Comparison of ENCODE assay signal across 31 mouse cellular contexts in genomic region chr3:87038500-87038899, GRCm38 (mm10).
"Had no signal": no experiment of that assay in that cellular context is flagged by ENCODE, and none has a peak within 500 bp of the region (broad histone marks: within the 10 kb centered on the region; RNA-seq: fewer than 3 reads in every experiment).

No protein-coding gene starts in this region.

- H3K27ac ChIP-seq: limb, embryonic 10.5 days; limb, embryonic 12.5 days; limb, embryonic 13.5 days; limb, embryonic 15.5 days; liver, embryonic 12.5 days; liver, embryonic 13.5 days; liver, embryonic 14.5 days; liver, embryonic 15.5 days; lung, embryonic 15.5 days; macrophage; midbrain, embryonic 10.5 days; midbrain, embryonic 12.5 days; midbrain, embryonic 13.5 days; midbrain, embryonic 15.5 days had no signal

- H3K4me2 ChIP-seq: limb, embryonic 12.5 days; limb, embryonic 13.5 days; limb, embryonic 15.5 days; liver, embryonic 11.5 days; liver, embryonic 12.5 days; liver, embryonic 13.5 days; liver, embryonic 15.5 days; lung, embryonic 14.5 days; lung, embryonic 15.5 days; midbrain, embryonic 11.5 days; midbrain, embryonic 12.5 days; midbrain, embryonic 13.5 days; midbrain, embryonic 15.5 days had no signal

- ATAC-seq: liver, embryonic 12.5 days; liver, postnatal 0 days; lung, postnatal 0 days; midbrain, embryonic 13.5 days; midbrain, embryonic 15.5 days; midbrain, embryonic 16.5 days had no signal

- H3K27me3 ChIP-seq: limb, embryonic 12.5 days; limb, embryonic 13.5 days; limb, embryonic 15.5 days; liver, embryonic 12.5 days; liver, embryonic 13.5 days; liver, embryonic 15.5 days; lung, embryonic 15.5 days; midbrain, embryonic 12.5 days; midbrain, embryonic 13.5 days; midbrain, embryonic 15.5 days had no signal

- DNase-seq: left cerebral cortex, postnatal 4 days; liver; liver, embryonic 13.5 days; liver, postnatal 0 days; lung, adult 18-20 months; lung, adult 2 months; lung, postnatal 10 days; lung, postnatal 14 days; lung, postnatal 36 days; lung, postnatal 4 days; midbrain, embryonic 14.5 days had no signal

- H3K9ac ChIP-seq: limb, embryonic 12.5 days; limb, embryonic 13.5 days; limb, embryonic 15.5 days; liver, embryonic 12.5 days; liver, embryonic 13.5 days; liver, embryonic 14.5 days; liver, embryonic 15.5 days; liver, postnatal 0 days; lung, embryonic 14.5 days; lung, embryonic 15.5 days; midbrain, embryonic 12.5 days; midbrain, embryonic 13.5 days; midbrain, embryonic 15.5 days had no signal

- H3K4me1 ChIP-seq: limb, embryonic 10.5 days; limb, embryonic 12.5 days; limb, embryonic 13.5 days; limb, embryonic 15.5 days; liver, embryonic 12.5 days; liver, embryonic 13.5 days; liver, embryonic 15.5 days; lung, embryonic 15.5 days; megakaryocyte, embryonic 14.5 days; midbrain, embryonic 10.5 days; midbrain, embryonic 12.5 days; midbrain, embryonic 13.5 days; midbrain, embryonic 15.5 days had no signal

- H3K9me3 ChIP-seq: limb, embryonic 10.5 days; limb, embryonic 12.5 days; limb, embryonic 13.5 days; limb, embryonic 15.5 days; liver, embryonic 12.5 days; liver, embryonic 13.5 days; liver, embryonic 15.5 days; lung, embryonic 15.5 days; megakaryocyte, embryonic 14.5 days; midbrain, embryonic 10.5 days; midbrain, embryonic 12.5 days; midbrain, embryonic 13.5 days; midbrain, embryonic 15.5 days had no signal

- H3K36me3 ChIP-seq: limb, embryonic 10.5 days; limb, embryonic 12.5 days; limb, embryonic 13.5 days; limb, embryonic 15.5 days; liver, embryonic 12.5 days; liver, embryonic 13.5 days; liver, embryonic 15.5 days; lung, embryonic 15.5 days; midbrain, embryonic 10.5 days; midbrain, embryonic 12.5 days; midbrain, embryonic 13.5 days; midbrain, embryonic 15.5 days had no signal

- H3K4me3 ChIP-seq: limb, embryonic 10.5 days; limb, embryonic 12.5 days; limb, embryonic 13.5 days; limb, embryonic 15.5 days; liver, embryonic 12.5 days; liver, embryonic 13.5 days; liver, embryonic 15.5 days; lung, embryonic 15.5 days; megakaryocyte, embryonic 14.5 days; midbrain, embryonic 10.5 days; midbrain, embryonic 12.5 days; midbrain, embryonic 13.5 days; midbrain, embryonic 15.5 days; myocyte had no signal
